Mouse (Mus musculus): ENCODE measurements around the gene Olfml2a. TPM values are rescaled to one million over a fixed set of nuclear protein-coding genes. Genes with fewer than 3 reads are reported as not detected.

The Olfml2a gene
- polyA plus RNA-seq, 1 experiment from 2014 or later, result 1.5 TPM

GRCm38 (mm10) chr2:38925171-38926080, 6.4 kb upstream of the Olfml2a start:
- no peak for TF ChIP-seq CTCF (IDR thresholded peaks at IDR 0.05; ENCODE audit: low read depth)
- Histone ChIP-seq H3K4me1 (replicated peaks; ENCODE audit: control insufficient read depth, insufficient read depth, low read length) (no peaks in the 10 kb centered on the region), H3K4me2 (replicated peaks; ENCODE audit: low read depth) (peak overlapping the region; percentile 77), H3K27ac (ENCODE audit: low read depth, low read length) (peak overlapping the region; percentile 93), H3K9me3 (ENCODE audit: control insufficient read depth) (no peaks in the 10 kb centered on the region), H3K4me3 (ENCODE audit: low read depth, low read length) (peak overlapping the region; percentile 92), H3K36me3 (ENCODE audit: control insufficient read depth, insufficient read depth) (no peaks in the 10 kb centered on the region), H3K27me3 (replicated peaks; ENCODE audit: control insufficient read depth, insufficient read depth, low read length) (no peaks in the 10 kb centered on the region), H3K9ac (ENCODE audit: low read depth, low read length) (peak overlapping the region; percentile 72)
- ATAC-seq, result peak; percentile 49
- under 1% methylated on average over 50 of the region's 51 CpGs for WGBS

GRCm38 (mm10) chr2:38926145-38926891, 5.5 kb upstream of the Olfml2a start:
- Histone ChIP-seq H3K27me3 (replicated peaks; ENCODE audit: control insufficient read depth, insufficient read depth, low read length) (no peaks in the 10 kb centered on the region), H3K36me3 (ENCODE audit: control insufficient read depth, insufficient read depth) (no peaks in the 10 kb centered on the region), H3K4me2 (replicated peaks; ENCODE audit: low read depth) (peak overlapping the region; percentile 77), H3K9ac (ENCODE audit: low read depth, low read length) (peak overlapping the region; percentile 72), H3K4me1 (replicated peaks; ENCODE audit: control insufficient read depth, insufficient read depth, low read length) (no peaks in the 10 kb centered on the region), H3K9me3 (ENCODE audit: control insufficient read depth) (no peaks in the 10 kb centered on the region), H3K4me3 (ENCODE audit: low read depth, low read length) (peak overlapping the region; percentile 92), H3K27ac (ENCODE audit: low read depth, low read length) (peak overlapping the region; percentile 93)
- ATAC-seq, result peak; percentile 94
- WGBS, result under 1% methylated on average over 48 of the region's 53 CpGs
- peak; percentile 34 for TF ChIP-seq CTCF (IDR thresholded peaks at IDR 0.05; ENCODE audit: low read depth)

GRCm38 (mm10) chr2:38927115-38927979, 4.4 kb upstream of the Olfml2a start, which contains the start of gene Nr6a1:
Gene Nr6a1 (minus strand): TSS chr2:38927688.
- H3K4me3 ChIP-seq (ENCODE audit: low read depth, low read length), result peak within 1 kb of the TSS; percentile 92
- H3K9me3 ChIP-seq (ENCODE audit: control insufficient read depth), result no peaks in the 10 kb centered on the region
- peak within 1 kb of the TSS; percentile 72 for H3K9ac ChIP-seq (ENCODE audit: low read depth, low read length)
- peak within 1 kb of the TSS; percentile 77 for H3K4me2 ChIP-seq (replicated peaks; ENCODE audit: low read depth)
- peak; percentile 92 for TF ChIP-seq CTCF (IDR thresholded peaks at IDR 0.05; ENCODE audit: low read depth)
- no peaks in the 10 kb centered on the region for H3K36me3 ChIP-seq (ENCODE audit: control insufficient read depth, insufficient read depth)
- peak; percentile 37 for ATAC-seq
- H3K4me1 ChIP-seq (replicated peaks; ENCODE audit: control insufficient read depth, insufficient read depth, low read length), result no peaks in the 10 kb centered on the region; the same call in 1 of the 2 replicates
- no peaks in the 10 kb centered on the region for H3K27me3 ChIP-seq (replicated peaks; ENCODE audit: control insufficient read depth, insufficient read depth, low read length)
- H3K27ac ChIP-seq (ENCODE audit: low read depth, low read length), result no peak within 1 kb of the TSS
- WGBS, result 5% methylated on average over 19 of the region's 19 CpGs

GRCm38 (mm10) chr2:38930269-38930668, 1.5 kb upstream of the Olfml2a start:
- Histone ChIP-seq H3K36me3 (ENCODE audit: control insufficient read depth, insufficient read depth) (no peaks in the 10 kb centered on the region), H3K4me3 (ENCODE audit: low read depth, low read length) (no peak overlapping the region), H3K27ac (ENCODE audit: low read depth, low read length) (no peak overlapping the region), H3K9ac (ENCODE audit: low read depth, low read length) (no peak overlapping the region), H3K9me3 (ENCODE audit: control insufficient read depth) (no peaks in the 10 kb centered on the region), H3K4me1 (replicated peaks; ENCODE audit: control insufficient read depth, insufficient read depth, low read length) (no peaks in the 10 kb centered on the region; the same call in 1 of the 2 replicates), H3K27me3 (replicated peaks; ENCODE audit: control insufficient read depth, insufficient read depth, low read length) (no peaks in the 10 kb centered on the region), H3K4me2 (replicated peaks; ENCODE audit: low read depth) (no peak overlapping the region)
- WGBS, result 59% methylated on average over 2 of the region's 2 CpGs
- ATAC-seq, result no peak
- TF ChIP-seq CTCF (IDR thresholded peaks at IDR 0.05; ENCODE audit: low read depth), result no peak

GRCm38 (mm10) chr2:38933931-38934330, 2.2 kb downstream of the Olfml2a start:
- no peaks in the 10 kb centered on the region for H3K36me3 ChIP-seq (ENCODE audit: control insufficient read depth, insufficient read depth)
- H3K9me3 ChIP-seq (ENCODE audit: control insufficient read depth), result no peaks in the 10 kb centered on the region
- no peak overlapping the region for H3K4me2 ChIP-seq (replicated peaks; ENCODE audit: low read depth)
- WGBS, result 32% methylated on average over 2 of the region's 2 CpGs
- TF ChIP-seq CTCF (IDR thresholded peaks at IDR 0.05; ENCODE audit: low read depth), result no peak
- no peak for ATAC-seq
- no peaks in the 10 kb centered on the region; the same call in 1 of the 2 replicates for H3K4me1 ChIP-seq (replicated peaks; ENCODE audit: control insufficient read depth, insufficient read depth, low read length)
- no peak overlapping the region for H3K27ac ChIP-seq (ENCODE audit: low read depth, low read length)
- H3K4me3 ChIP-seq (ENCODE audit: low read depth, low read length), result no peak overlapping the region
- H3K9ac ChIP-seq (ENCODE audit: low read depth, low read length), result no peak overlapping the region
- no peaks in the 10 kb centered on the region for H3K27me3 ChIP-seq (replicated peaks; ENCODE audit: control insufficient read depth, insufficient read depth, low read length)
